Mouse (Mus musculus) lung, embryonic 15.5 days (tissue): ENCODE measurements around the gene Sun5. TPM values are rescaled to one million over a fixed set of nuclear protein-coding genes. Genes with fewer than 3 reads are reported as not detected.

Experiments used
- ATAC-seq: fragments of 200-750 bp; cut with Nextera tagmentation; 2 replicates; pipeline ENCODE4 v1.8.0; 2017; ENCODE audit warnings: moderate number of reproducible peaks, borderline replicate concordance; ENCODE audit not compliant: low FRiP score, low TSS enrichment; ENCODE audit errors: extremely low read depth
- H3K27ac ChIP-seq: fragments of 300-500 bp; sonication (generic); 2 replicates; pipeline ENCODE4 v1.5.1; 2015; ENCODE audit warnings: moderate library complexity, mild to moderate bottlenecking, inconsistent platforms
- H3K27me3 ChIP-seq: fragments of 300-500 bp; sonication (generic); 2 replicates; pipeline ENCODE4 v1.6.1; 2015; ENCODE audit warnings: inconsistent platforms
- H3K36me3 ChIP-seq: fragments of 300-500 bp; sonication (generic); 2 replicates; pipeline ENCODE4 v1.6.1; 2015; ENCODE audit warnings: inconsistent platforms
- H3K4me1 ChIP-seq: fragments of 300-500 bp; sonication (generic); 2 replicates; pipeline ENCODE4 v1.6.1; 2015; ENCODE audit warnings: inconsistent platforms
- H3K4me2 ChIP-seq: fragments of 300-500 bp; sonication (generic); 2 replicates; pipeline ENCODE4 v1.6.1; 2015; ENCODE audit warnings: inconsistent platforms, mild to moderate bottlenecking, moderate library complexity
- H3K4me3 ChIP-seq: fragments of 300-500 bp; sonication (generic); 2 replicates; pipeline ENCODE4 v1.5.1; 2015; ENCODE audit warnings: mild to moderate bottlenecking, inconsistent platforms
- H3K9ac ChIP-seq: fragments of 300-500 bp; sonication (generic); 2 replicates; pipeline ENCODE4 v1.6.1; 2015; ENCODE audit warnings: inconsistent platforms
- H3K9me3 ChIP-seq: fragments of 300-500 bp; sonication (generic); 2 replicates; pipeline ENCODE4 v1.6.1; 2016; ENCODE audit warnings: inconsistent platforms
- WGBS: fragments of 180-500 bp; shearing (Covaris S2); methylation state at CpG from one replicate; pipeline ENCODE4 v1.1.7; 2015; 5-methylcytosine and 5-hydroxymethylcytosine counted together
- polyA plus RNA-seq: library from polyadenylated mRNA; unstranded; fragments of >200 nt; fragmentation: Nextera tagmentation; extraction: Ambion mirVana; gene quantifications from 2 replicates; pipeline ENCODE4 v1.2.1, GENCODE M21; 2015

Gene Sun5
- polyA plus RNA-seq: not detected in 2 replicates

DNA sequence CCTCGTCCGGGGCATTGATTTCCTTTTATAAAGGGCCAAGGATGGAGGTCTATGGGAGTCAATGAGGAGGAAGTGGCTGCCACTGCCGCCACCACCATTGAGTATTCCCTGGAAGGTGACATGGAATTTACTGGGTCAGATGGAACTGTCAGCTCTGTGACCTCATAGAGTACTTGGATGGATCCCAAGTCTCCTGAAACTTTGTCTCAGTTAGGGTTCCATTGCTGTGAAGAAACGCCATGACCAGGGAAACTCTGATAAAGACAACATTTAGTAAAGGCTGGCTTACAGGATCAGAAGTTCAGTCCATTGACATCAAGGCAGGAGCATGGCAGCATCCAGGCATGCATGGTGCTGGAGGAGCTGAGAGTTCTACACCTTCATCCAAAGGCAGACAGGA lies at the start of gene Sun5:
Gene Sun5 (minus strand): TSS at position 101 of the 400 bp plus-strand sequence.
- no peaks in the 10 kb centered on the region for H3K9me3 ChIP-seq
- H3K4me2 ChIP-seq: no peak within 1 kb of the TSS
- H3K27ac ChIP-seq: no peak within 1 kb of the TSS
- 80% methylated on average over 4 of the region's 4 CpGs for WGBS
- H3K4me3 ChIP-seq: no peak within 1 kb of the TSS
- H3K4me1 ChIP-seq: no peaks in the 10 kb centered on the region
- no peak within 1 kb of the TSS for H3K9ac ChIP-seq
- ATAC-seq: no peak
- H3K36me3 ChIP-seq: no peaks in the 10 kb centered on the region
- H3K27me3 ChIP-seq: no peaks in the 10 kb centered on the region

DNA sequence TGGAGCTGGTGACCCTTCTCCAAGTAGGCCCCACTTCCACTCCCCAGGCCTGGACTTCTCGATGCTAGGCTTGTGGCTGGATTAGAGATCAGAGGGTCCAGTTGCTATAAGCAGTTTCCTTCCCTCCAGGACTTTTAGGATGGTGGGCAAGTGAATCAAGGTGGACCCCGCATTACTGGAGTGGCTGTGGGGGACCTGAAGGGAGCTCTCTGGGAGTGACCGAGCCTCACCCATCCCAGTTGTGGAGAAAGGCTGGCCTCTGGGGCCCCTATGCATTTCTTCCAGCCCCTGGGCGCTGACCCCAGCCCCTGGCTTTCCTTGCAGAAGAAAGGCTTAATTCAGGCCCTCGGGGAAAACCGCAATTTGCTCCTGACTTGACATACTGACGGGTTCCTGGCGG lies 47.0 kb upstream of the Sun5 start, which contains the start of gene Bpifb3:
Gene Bpifb3 (plus strand): TSS at position 301 of the 400 bp plus-strand sequence.
- Histone ChIP-seq H3K36me3 (no peaks in the 10 kb centered on the region), H3K4me3 (no peak within 1 kb of the TSS), H3K9me3 (no peaks in the 10 kb centered on the region), H3K4me1 (no peaks in the 10 kb centered on the region), H3K9ac (no peak within 1 kb of the TSS), H3K27me3 (no peaks in the 10 kb centered on the region), H3K4me2 (no peak within 1 kb of the TSS), H3K27ac (no peak within 1 kb of the TSS)
- 77% methylated on average over 8 of the region's 8 CpGs for WGBS
- ATAC-seq: no peak

DNA sequence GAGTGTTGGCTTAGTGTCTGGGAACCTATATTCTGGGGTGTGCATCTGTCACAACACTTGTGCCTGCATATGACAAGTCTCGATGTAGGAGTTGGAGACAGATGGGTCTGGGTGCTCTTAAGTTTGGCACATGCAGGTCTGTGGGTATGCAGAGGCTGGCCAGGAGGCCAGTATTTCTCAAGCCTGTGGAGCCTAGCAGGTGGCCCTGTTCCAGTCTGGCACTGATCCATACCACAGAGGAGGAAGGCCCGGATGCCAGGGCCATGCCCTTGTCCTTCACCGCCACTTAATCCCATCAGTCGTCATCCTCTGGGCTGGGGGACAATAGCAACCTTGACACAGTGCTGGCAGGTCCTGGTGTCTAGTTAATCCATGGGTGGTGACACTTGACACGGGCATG lies 43.3 kb upstream of the Sun5 start:
- H3K27ac ChIP-seq: no peak overlapping the region
- no peaks in the 10 kb centered on the region for H3K27me3 ChIP-seq
- no peak overlapping the region for H3K4me2 ChIP-seq
- no peaks in the 10 kb centered on the region for H3K9me3 ChIP-seq
- no peak overlapping the region for H3K4me3 ChIP-seq
- H3K36me3 ChIP-seq: no peaks in the 10 kb centered on the region
- no peak overlapping the region for H3K9ac ChIP-seq
- 56% methylated on average over 5 of the region's 5 CpGs for WGBS
- no peak for ATAC-seq
- H3K4me1 ChIP-seq: no peaks in the 10 kb centered on the region

DNA sequence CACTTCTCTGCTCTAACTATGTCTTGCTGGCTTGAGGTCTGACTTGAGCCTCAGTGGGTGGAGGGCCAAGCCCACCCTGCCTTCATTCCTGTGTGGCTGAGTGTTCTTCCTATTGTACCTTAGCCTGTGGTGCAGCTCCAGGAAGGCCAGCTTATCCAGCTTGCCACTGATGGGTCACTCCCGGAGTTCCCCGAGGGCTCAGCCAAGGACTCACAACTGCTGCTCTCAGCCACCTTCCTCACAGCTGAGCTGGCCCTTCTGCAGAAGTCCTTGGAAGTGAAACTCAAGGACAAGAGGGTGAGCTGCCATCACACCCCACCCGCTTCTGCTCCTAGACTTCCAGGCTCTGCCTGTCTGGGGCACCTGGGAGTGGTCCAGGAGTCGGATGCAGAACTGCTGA lies 35.7 kb upstream of the Sun5 start:
- Histone ChIP-seq H3K9me3 (no peaks in the 10 kb centered on the region), H3K36me3 (no peaks in the 10 kb centered on the region), H3K9ac (no peak overlapping the region), H3K27ac (no peak overlapping the region), H3K4me2 (no peak overlapping the region), H3K4me3 (no peak overlapping the region), H3K27me3 (no peaks in the 10 kb centered on the region), H3K4me1 (no peaks in the 10 kb centered on the region)
- ATAC-seq: no peak
- 77% methylated on average over 4 of the region's 4 CpGs for WGBS

DNA sequence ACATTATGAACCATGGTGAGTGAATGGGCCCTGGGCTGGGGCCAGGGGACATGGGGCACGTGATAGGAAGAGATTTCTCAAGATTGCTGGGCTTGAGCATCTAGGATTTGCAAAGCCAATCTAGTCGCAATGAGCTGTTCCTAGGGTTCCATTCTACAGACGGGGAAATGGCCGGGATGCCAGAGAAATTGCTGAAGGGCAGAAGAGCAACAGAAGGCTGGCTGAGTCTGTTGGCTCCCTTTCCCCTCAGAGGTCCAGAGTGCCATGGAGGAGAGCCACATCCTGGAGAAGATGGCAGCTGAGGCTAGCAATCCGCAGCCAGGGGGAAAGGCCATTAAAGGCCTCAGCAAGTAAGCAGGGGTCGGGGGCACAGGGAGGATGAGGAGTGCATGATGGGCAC lies 31.8 kb upstream of the Sun5 start:
- H3K4me1 ChIP-seq: no peaks in the 10 kb centered on the region
- no peaks in the 10 kb centered on the region for H3K9me3 ChIP-seq
- H3K27ac ChIP-seq: no peak overlapping the region
- no peaks in the 10 kb centered on the region for H3K36me3 ChIP-seq
- ATAC-seq: no peak
- H3K9ac ChIP-seq: no peak overlapping the region
- H3K27me3 ChIP-seq: no peaks in the 10 kb centered on the region
- H3K4me2 ChIP-seq: no peak overlapping the region
- WGBS: 74% methylated on average over 6 of the region's 6 CpGs
- no peak overlapping the region for H3K4me3 ChIP-seq

DNA sequence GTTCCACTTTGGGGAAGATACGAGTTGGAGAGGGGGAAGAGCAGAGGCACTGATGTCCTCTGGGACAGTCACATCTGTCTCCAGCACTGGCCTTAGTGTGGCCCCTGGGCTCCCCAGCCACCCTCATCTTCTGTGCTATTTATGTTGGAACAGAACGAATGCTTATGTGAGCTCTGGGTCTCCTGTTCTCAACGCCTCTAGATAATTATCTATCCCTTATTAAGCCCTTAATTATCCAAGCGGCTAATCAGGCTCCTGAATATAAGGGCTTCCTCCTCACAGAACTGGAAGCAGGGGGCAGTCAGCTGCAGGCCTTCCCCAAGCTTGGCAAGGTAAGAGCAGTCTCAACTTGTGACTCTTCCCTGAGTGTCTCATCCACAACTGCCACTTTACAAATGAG lies 29.2 kb upstream of the Sun5 start, which contains the start of gene Bpifb6:
Gene Bpifb6 (plus strand): TSS at position 301 of the 400 bp plus-strand sequence.
- no peak within 1 kb of the TSS for H3K27ac ChIP-seq
- no peak within 1 kb of the TSS for H3K9ac ChIP-seq
- no peaks in the 10 kb centered on the region for H3K36me3 ChIP-seq
- 74% methylated on average over 4 of the region's 4 CpGs for WGBS
- no peaks in the 10 kb centered on the region for H3K4me1 ChIP-seq
- ATAC-seq: no peak
- H3K9me3 ChIP-seq: no peaks in the 10 kb centered on the region
- no peak within 1 kb of the TSS for H3K4me2 ChIP-seq
- no peak within 1 kb of the TSS for H3K4me3 ChIP-seq
- H3K27me3 ChIP-seq: no peaks in the 10 kb centered on the region

DNA sequence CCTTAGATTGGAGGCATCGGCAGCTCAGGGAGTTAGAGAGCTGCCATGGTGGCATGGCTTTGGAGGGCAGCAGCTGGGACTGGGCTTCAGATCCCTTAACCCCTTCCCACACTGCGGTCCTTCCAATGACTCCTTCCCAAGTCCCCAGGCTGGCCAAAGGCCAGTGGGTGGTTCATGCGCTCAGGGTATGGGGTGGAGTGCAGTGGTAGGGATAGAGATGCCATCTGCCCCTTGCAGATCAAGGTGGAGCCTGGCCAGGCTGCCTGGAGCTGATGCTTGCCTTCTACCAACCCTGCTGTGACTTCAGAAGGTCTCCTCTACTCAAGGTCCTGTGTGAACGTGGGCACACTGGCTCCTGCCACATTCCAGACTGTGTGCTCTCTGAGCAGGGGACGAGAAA lies 28.2 kb upstream of the Sun5 start:
- no peak for ATAC-seq
- Histone ChIP-seq H3K4me3 (no peak overlapping the region), H3K9ac (no peak overlapping the region), H3K36me3 (no peaks in the 10 kb centered on the region), H3K27ac (no peak overlapping the region), H3K4me1 (no peaks in the 10 kb centered on the region), H3K27me3 (no peaks in the 10 kb centered on the region), H3K4me2 (no peak overlapping the region), H3K9me3 (no peaks in the 10 kb centered on the region)
- 67% methylated on average over 5 of the region's 5 CpGs for WGBS

DNA sequence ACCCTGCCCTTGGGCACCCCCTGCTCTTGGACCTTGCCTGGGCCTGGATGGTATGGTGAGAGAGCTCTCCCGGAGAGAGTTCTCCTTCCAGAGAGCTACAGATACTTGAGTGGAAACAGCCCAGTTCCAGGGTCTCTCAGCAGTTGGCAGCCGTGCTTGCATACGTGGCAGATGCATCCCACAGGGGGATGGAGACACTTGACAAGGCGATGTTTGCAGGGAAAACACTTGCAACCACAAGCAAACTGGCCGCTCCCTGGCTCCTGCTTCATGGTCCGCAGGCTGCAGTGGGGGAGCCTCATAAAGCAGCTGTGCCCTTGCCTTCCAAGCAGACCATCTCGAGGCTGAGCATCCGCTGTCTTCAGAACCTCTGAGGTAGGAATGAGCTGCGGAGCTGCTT lies 3.9 kb upstream of the Sun5 start, which contains the start of gene Bpifb2:
Gene Bpifb2 (plus strand): TSS at position 301 of the 400 bp plus-strand sequence.
- no peaks in the 10 kb centered on the region for H3K27me3 ChIP-seq
- no peak within 1 kb of the TSS for H3K9ac ChIP-seq
- H3K4me1 ChIP-seq: no peaks in the 10 kb centered on the region
- no peaks in the 10 kb centered on the region for H3K9me3 ChIP-seq
- WGBS: 57% methylated on average over 9 of the region's 9 CpGs
- H3K27ac ChIP-seq: no peak within 1 kb of the TSS
- H3K36me3 ChIP-seq: no peaks in the 10 kb centered on the region
- no peak within 1 kb of the TSS for H3K4me3 ChIP-seq
- no peak within 1 kb of the TSS for H3K4me2 ChIP-seq
- no peak for ATAC-seq

DNA sequence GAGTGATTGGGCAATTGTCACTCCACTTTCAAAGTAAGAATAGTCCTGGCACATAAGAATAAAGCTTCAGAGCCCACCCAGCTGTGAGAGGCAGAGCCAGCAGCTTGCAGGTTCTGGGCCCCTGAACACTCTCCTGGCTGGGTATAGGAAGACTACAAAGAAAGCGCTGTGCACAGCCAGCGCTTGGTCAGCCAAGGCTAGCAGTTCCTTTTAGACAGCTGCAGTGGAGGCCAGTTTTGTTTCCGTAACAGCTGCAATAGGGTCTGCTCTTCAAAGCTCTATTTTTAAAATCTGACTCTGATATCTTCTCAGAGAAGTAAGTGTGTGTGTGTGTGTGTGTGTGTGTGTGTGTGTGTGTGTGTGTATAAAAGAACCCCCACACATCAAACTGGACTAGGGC lies 8.9 kb downstream of the Sun5 start:
- no peak for ATAC-seq
- H3K27me3 ChIP-seq: no peaks in the 10 kb centered on the region
- H3K27ac ChIP-seq: no peak overlapping the region
- H3K4me3 ChIP-seq: no peak overlapping the region
- no peaks in the 10 kb centered on the region for H3K36me3 ChIP-seq
- H3K9ac ChIP-seq: no peak overlapping the region
- no peaks in the 10 kb centered on the region for H3K4me1 ChIP-seq
- no peaks in the 10 kb centered on the region for H3K9me3 ChIP-seq
- no peak overlapping the region for H3K4me2 ChIP-seq
- WGBS: 72% methylated on average over 3 of the region's 3 CpGs

DNA sequence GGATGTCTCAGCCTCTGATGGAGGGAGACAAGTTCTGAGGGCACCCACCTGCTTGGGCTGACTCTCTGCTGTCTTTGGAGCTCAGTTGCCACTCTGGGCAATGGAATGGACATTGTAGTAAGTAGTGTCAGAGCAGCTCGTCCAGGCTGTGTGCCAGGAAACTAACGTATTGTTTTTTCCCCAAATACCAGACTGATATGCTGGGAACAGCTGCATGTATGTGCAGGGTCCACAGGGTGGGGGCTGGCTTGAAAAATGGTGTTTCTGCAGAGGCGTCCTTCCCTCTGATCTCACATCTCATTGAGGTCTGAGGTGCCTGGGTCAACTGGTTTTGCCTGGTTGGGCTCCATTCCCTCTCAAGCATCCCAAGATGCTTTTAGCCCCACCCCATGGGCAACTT lies 10.2 kb downstream of the Sun5 start:
- no peak overlapping the region for H3K4me2 ChIP-seq
- WGBS: 38% methylated on average over 3 of the region's 3 CpGs

DNA sequence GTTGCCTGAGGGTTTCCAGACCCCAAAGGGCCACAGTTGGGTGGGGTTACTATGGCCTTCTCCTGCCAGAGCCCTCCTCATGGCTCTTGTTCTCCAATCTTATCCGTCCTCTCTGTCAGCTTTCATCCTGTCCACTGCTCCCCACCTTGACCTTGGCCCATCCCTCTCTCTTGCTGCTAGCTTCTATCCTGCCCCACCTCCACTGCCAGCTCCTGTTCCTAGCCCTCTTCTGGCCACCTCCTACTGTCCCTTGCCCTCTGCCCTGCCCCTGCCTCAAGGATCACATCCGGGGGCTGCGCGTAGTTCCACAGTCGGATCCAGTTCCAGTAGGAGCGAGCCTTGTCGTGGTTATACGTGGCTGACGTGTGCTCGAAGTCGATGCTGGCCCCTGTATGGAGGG lies 10.6 kb downstream of the Sun5 start:
- H3K9ac ChIP-seq: no peak overlapping the region
- WGBS: 87% methylated on average over 11 of the region's 11 CpGs
- H3K27ac ChIP-seq: no peak overlapping the region
- H3K4me2 ChIP-seq: no peak overlapping the region
- ATAC-seq: no peak
- no peaks in the 10 kb centered on the region for H3K4me1 ChIP-seq
- no peaks in the 10 kb centered on the region for H3K27me3 ChIP-seq
- no peak overlapping the region for H3K4me3 ChIP-seq
- no peaks in the 10 kb centered on the region for H3K36me3 ChIP-seq
- H3K9me3 ChIP-seq: no peaks in the 10 kb centered on the region

More for the DNA sequence above, 10.2 kb downstream of the Sun5 start:
- no peak overlapping the region for H3K27ac ChIP-seq
- H3K4me1 ChIP-seq: no peaks in the 10 kb centered on the region
- no peak overlapping the region for H3K9ac ChIP-seq
- no peaks in the 10 kb centered on the region for H3K36me3 ChIP-seq
- no peak overlapping the region for H3K4me3 ChIP-seq
- H3K27me3 ChIP-seq: no peaks in the 10 kb centered on the region
- no peak for ATAC-seq
- no peaks in the 10 kb centered on the region for H3K9me3 ChIP-seq

DNA sequence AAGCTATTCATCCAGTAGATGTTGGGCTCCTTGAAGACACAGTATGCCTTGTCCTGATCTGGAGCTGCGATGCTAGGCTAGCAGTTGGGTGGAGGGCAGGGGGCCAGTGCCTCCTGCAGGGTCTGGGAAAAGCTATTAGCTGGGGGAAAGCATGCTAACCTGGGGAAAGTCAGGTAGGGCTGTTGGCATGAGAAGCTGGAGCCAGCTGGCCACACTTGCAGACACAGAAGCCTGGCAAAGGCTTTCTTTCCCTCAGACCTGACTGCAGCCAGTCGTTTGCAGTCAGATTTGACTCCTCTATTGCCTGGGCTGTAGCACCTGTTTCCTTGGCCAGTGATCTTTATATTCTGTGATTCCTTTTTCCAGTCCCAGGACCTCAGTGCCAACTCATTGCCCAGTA lies 11.3 kb downstream of the Sun5 start:
- Histone ChIP-seq H3K4me3 (no peak overlapping the region), H3K4me1 (no peaks in the 10 kb centered on the region), H3K36me3 (no peaks in the 10 kb centered on the region), H3K27me3 (no peaks in the 10 kb centered on the region), H3K9ac (no peak overlapping the region), H3K4me2 (no peak overlapping the region), H3K27ac (no peak overlapping the region), H3K9me3 (no peaks in the 10 kb centered on the region)
- ATAC-seq: no peak
- WGBS: 78% methylated on average over 2 of the region's 2 CpGs

DNA sequence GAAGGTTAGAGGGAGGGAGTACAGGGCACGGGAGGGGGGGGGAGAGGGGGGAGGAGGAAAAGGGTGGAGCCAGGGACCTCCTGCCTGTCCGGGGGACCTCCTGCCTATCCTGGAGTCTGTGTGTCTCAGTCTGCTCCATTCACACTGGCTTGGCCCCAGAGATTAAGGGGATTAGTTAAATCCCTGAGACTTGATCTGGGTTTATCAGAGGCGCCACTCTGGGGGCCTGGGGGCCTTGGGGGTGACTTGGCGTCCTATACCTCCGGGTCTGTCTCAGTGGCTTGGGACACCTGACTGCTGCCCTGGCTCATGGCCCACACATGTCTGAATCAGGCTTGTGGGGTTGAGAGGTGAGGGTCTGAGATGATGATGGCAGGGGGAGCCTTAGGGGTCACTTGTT lies 17.3 kb downstream of the Sun5 start:
- H3K27ac ChIP-seq: no peak overlapping the region
- no peak overlapping the region for H3K4me3 ChIP-seq
- WGBS: 15% methylated on average over 4 of the region's 5 CpGs
- H3K27me3 ChIP-seq: no peaks in the 10 kb centered on the region
- no peaks in the 10 kb centered on the region for H3K9me3 ChIP-seq
- H3K36me3 ChIP-seq: no peaks in the 10 kb centered on the region
- H3K4me2 ChIP-seq: no peak overlapping the region
- H3K9ac ChIP-seq: no peak overlapping the region
- no peaks in the 10 kb centered on the region for H3K4me1 ChIP-seq
- ATAC-seq: no peak
